Mouse (Mus musculus): ENCODE data around the gene Cx3cl1. TPM values are rescaled to one million over a fixed set of nuclear protein-coding genes. Genes with fewer than 3 reads are reported as not detected.

The Cx3cl1 gene
- polyA plus RNA-seq, 1 experiment: 33.8 TPM

DNA sequence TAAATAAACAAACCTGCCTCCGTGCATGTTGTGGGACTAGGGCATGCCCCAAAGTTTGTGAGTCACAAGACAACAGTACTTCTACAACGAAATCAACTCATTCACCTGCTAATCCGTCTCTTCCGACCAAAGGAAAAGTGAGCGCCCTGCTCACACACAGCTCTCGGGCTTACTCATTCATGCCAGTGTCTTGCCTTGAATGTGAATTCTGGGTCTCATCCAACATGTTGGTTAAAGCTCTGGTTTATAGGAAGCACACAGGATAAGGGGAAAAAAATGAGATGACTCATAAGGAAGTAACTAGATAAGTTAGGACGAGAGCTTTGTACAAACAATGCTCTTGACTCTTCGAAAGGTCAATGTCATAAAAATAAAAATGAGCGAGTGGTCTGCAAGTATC is 4.8 kb upstream of the Cx3cl1 start:
- Histone ChIP-seq H3K4me1 (replicated peaks; ENCODE audit: control insufficient read depth, insufficient read depth, low read length) (no peaks in the 10 kb centered on the region), H3K27me3 (ENCODE audit: control insufficient read depth, insufficient read depth, low read length) (peaks cover 9% of the 10 kb centered on the region; the same call in 1 of the 2 replicates), H3K4me3 (ENCODE audit: control insufficient read depth, insufficient read depth, low read length) (no peak overlapping the region), H3K27ac (ENCODE audit: control insufficient read depth, insufficient read depth, low read length) (no peak overlapping the region), H3K36me3 (ENCODE audit: control insufficient read depth, insufficient read depth, low read length) (no peaks in the 10 kb centered on the region)
- no peak for DNase-seq
- WGBS: 88% methylated on average over 9 of the region's 9 CpGs
- no peak for TF ChIP-seq POLR2A (IDR thresholded peaks at IDR 0.05; ENCODE audit: control insufficient read depth, extremely low read depth, insufficient read depth, low read length, poor library complexity)
- no peak for TF ChIP-seq CTCF (IDR thresholded peaks at IDR 0.05; ENCODE audit: borderline replicate concordance, control insufficient read depth, extremely low read depth, insufficient read depth, low read length, poor library complexity)

DNA sequence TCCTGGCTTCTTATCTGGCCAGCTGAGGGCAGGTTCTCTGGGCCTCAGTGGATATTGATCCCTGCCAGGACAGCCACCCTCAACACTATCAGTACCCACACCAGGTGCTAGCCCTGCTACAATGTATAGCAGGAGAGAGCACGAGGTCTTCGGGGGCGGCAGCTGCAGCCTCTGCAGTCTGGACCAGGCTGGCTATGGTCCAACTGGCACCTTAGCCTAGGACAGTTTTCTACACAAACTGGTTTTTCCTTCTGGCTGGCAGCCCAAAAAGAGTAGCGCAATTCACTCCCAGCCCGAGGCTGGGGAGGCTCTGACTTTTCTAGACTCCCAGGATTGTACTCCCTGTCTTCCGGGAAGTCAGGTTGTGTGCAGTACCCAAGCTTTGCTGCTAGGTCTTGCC is 864 bp upstream of the Cx3cl1 start:
- peaks cover 15% of the 10 kb centered on the region; the same call in 1 of the 2 replicates for H3K27me3 ChIP-seq (ENCODE audit: control insufficient read depth, insufficient read depth, low read length)
- no peak overlapping the region for H3K4me3 ChIP-seq (ENCODE audit: control insufficient read depth, insufficient read depth, low read length)
- H3K36me3 ChIP-seq (ENCODE audit: control insufficient read depth, insufficient read depth, low read length): no peaks in the 10 kb centered on the region
- WGBS: 74% methylated on average over 6 of the region's 6 CpGs
- H3K4me1 ChIP-seq (replicated peaks; ENCODE audit: control insufficient read depth, insufficient read depth, low read length): no peaks in the 10 kb centered on the region
- no peak for TF ChIP-seq CTCF (IDR thresholded peaks at IDR 0.05; ENCODE audit: borderline replicate concordance, control insufficient read depth, extremely low read depth, insufficient read depth, low read length, poor library complexity)
- no peak for TF ChIP-seq POLR2A (IDR thresholded peaks at IDR 0.05; ENCODE audit: control insufficient read depth, extremely low read depth, insufficient read depth, low read length, poor library complexity)
- DNase-seq: no peak
- no peak overlapping the region for H3K27ac ChIP-seq (ENCODE audit: control insufficient read depth, insufficient read depth, low read length)

DNA sequence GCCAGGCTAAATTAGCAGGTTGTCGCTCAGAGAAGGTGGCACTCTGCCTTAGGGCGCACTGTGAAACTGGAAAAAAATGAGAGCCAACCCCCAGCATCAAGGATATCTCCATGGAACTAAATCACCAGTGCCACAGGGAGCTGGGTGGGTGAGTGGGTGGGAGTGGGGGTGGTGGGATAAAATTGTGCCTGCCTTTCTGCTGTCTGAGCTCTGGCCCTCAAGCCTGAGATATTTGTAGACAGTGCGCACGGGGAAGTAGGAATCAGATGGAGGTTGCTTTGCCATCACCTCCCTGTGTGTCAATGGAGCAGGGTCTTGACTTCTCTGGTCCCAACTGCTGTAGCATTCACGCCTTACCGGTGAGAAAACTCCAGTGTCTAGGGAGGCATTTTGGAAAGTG is 1.2 kb downstream of the Cx3cl1 start:
- TF ChIP-seq POLR2A (IDR thresholded peaks at IDR 0.05; ENCODE audit: control insufficient read depth, extremely low read depth, insufficient read depth, low read length, poor library complexity) (no peak), CTCF (IDR thresholded peaks at IDR 0.05; ENCODE audit: borderline replicate concordance, control insufficient read depth, extremely low read depth, insufficient read depth, low read length, poor library complexity) (no peak)
- WGBS: 89% methylated on average over 6 of the region's 6 CpGs
- H3K27ac ChIP-seq (ENCODE audit: control insufficient read depth, insufficient read depth, low read length): no peak overlapping the region
- no peaks in the 10 kb centered on the region for H3K36me3 ChIP-seq (ENCODE audit: control insufficient read depth, insufficient read depth, low read length)
- no peak for DNase-seq
- no peak overlapping the region for H3K4me3 ChIP-seq (ENCODE audit: control insufficient read depth, insufficient read depth, low read length)
- H3K27me3 ChIP-seq (ENCODE audit: control insufficient read depth, insufficient read depth, low read length): peaks cover 15% of the 10 kb centered on the region; the same call in 1 of the 2 replicates
- H3K4me1 ChIP-seq (replicated peaks; ENCODE audit: control insufficient read depth, insufficient read depth, low read length): no peaks in the 10 kb centered on the region

DNA sequence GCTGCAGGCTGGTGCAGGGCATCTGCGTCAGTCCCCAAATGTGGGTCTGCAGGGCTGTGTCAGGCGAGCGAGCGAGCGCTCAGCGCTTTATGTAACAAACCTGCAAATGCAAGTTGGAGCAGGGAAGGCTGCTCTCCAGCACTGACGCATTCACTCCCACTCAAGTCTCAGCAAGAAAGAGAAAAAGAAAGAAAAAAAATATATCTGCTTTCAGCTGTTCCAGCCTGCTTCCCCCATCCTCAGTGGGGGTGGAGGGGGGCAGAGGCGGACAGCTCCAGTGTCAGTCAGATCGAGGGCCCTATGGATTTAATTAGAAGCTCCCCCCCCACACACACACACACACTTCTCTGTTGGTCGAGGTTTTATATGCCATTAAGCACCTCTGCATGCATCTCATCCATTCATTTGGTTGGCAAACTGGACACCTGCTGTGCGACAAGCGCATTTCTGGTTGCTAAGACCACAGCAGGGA is 1.9 kb downstream of the Cx3cl1 start:
- peaks cover 15% of the 10 kb centered on the region; the same call in 1 of the 2 replicates for H3K27me3 ChIP-seq (ENCODE audit: control insufficient read depth, insufficient read depth, low read length)
- H3K36me3 ChIP-seq (ENCODE audit: control insufficient read depth, insufficient read depth, low read length): no peaks in the 10 kb centered on the region
- no peak overlapping the region for H3K27ac ChIP-seq (ENCODE audit: control insufficient read depth, insufficient read depth, low read length)
- H3K4me3 ChIP-seq (ENCODE audit: control insufficient read depth, insufficient read depth, low read length): no peak overlapping the region
- TF ChIP-seq CTCF (IDR thresholded peaks at IDR 0.05; ENCODE audit: borderline replicate concordance, control insufficient read depth, extremely low read depth, insufficient read depth, low read length, poor library complexity): no peak
- WGBS: 87% methylated on average over 12 of the region's 12 CpGs
- no peaks in the 10 kb centered on the region for H3K4me1 ChIP-seq (replicated peaks; ENCODE audit: control insufficient read depth, insufficient read depth, low read length)
- DNase-seq: no peak

DNA sequence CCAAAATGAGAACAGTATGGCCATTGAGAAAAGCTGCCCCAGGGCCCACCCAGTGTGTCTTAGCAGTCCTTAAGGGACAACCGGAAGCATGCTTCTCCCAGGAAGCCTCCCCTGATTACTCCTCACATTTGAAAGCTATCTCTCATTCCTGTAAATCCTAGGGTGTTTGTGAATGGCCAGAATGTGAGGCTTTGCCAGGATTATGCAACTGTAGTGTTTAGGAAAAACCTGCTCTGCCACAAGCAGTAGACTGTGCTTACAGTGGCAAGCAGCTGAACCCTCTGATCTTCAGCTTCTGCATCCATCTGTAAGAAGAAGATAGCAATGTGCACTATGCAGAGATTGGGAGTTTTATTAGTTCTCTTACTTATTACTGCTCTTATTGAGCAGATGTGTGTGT is 2.8 kb downstream of the Cx3cl1 start:
- 90% methylated on average over 1 of the region's 1 CpGs for WGBS
- no peak for DNase-seq
- H3K27ac ChIP-seq (ENCODE audit: control insufficient read depth, insufficient read depth, low read length): no peak overlapping the region
- H3K27me3 ChIP-seq (ENCODE audit: control insufficient read depth, insufficient read depth, low read length): peaks cover 15% of the 10 kb centered on the region; the same call in 1 of the 2 replicates
- no peak overlapping the region for H3K4me3 ChIP-seq (ENCODE audit: control insufficient read depth, insufficient read depth, low read length)
- no peaks in the 10 kb centered on the region for H3K36me3 ChIP-seq (ENCODE audit: control insufficient read depth, insufficient read depth, low read length)
- H3K4me1 ChIP-seq (replicated peaks; ENCODE audit: control insufficient read depth, insufficient read depth, low read length): 0 out of 2 replicates have a peak, but pooled peaks cover 4% of the 10 kb centered on the region
- TF ChIP-seq POLR2A (IDR thresholded peaks at IDR 0.05; ENCODE audit: control insufficient read depth, extremely low read depth, insufficient read depth, low read length, poor library complexity) (no peak), CTCF (IDR thresholded peaks at IDR 0.05; ENCODE audit: borderline replicate concordance, control insufficient read depth, extremely low read depth, insufficient read depth, low read length, poor library complexity) (no peak)

DNA sequence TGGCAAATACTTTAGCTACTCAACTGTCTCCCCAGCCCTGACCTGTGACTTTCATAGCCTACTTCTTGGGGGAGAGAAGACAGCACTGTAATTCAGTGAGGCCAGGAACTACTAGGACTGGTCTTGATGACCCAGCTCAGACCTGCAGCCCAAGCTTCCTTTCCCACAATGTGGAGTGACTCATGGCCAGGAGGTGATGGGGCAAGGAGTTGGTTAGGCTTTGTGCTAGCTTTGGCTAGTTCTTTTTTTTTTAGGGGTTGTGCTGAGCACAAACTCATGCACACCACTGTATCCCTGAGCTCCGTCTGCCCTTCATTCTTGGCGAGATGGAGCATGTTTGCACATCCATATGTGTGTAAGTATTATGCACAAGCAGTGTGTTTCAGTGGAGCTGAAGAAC is 4.5 kb downstream of the Cx3cl1 start:
- H3K27ac ChIP-seq (ENCODE audit: control insufficient read depth, insufficient read depth, low read length): no peak overlapping the region
- TF ChIP-seq CTCF (IDR thresholded peaks at IDR 0.05; ENCODE audit: borderline replicate concordance, control insufficient read depth, extremely low read depth, insufficient read depth, low read length, poor library complexity) (no peak), POLR2A (IDR thresholded peaks at IDR 0.05; ENCODE audit: control insufficient read depth, extremely low read depth, insufficient read depth, low read length, poor library complexity) (no peak)
- DNase-seq: no peak
- H3K4me3 ChIP-seq (ENCODE audit: control insufficient read depth, insufficient read depth, low read length): no peak overlapping the region
- H3K36me3 ChIP-seq (ENCODE audit: control insufficient read depth, insufficient read depth, low read length): no peaks in the 10 kb centered on the region
- 88% methylated on average over 2 of the region's 2 CpGs for WGBS
- H3K4me1 ChIP-seq (replicated peaks; ENCODE audit: control insufficient read depth, insufficient read depth, low read length): 0 out of 2 replicates have a peak, but pooled peaks cover 4% of the 10 kb centered on the region
- H3K27me3 ChIP-seq (ENCODE audit: control insufficient read depth, insufficient read depth, low read length): peaks cover 12% of the 10 kb centered on the region; the same call in 1 of the 2 replicates

DNA sequence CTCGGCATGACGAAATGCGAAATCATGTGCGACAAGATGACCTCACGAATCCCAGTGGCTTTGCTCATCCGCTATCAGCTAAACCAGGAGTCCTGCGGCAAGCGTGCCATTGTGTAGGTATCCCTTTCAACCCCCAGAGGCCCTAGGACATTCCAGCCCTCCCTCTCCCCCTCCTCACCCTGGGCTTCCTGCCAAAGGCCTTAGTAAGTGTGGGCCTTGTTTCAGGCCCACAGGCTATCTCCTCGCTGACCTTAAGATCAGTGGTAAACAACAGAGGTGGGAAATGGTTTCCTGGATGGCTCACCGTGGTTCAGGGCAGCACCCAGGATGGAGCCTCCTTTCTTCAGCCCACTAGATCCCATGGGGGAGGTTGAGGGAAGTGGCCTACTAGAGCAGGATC is 6.2 kb downstream of the Cx3cl1 start:
- H3K4me1 ChIP-seq (replicated peaks; ENCODE audit: control insufficient read depth, insufficient read depth, low read length): peaks cover 4% of the 10 kb centered on the region; the same call in 1 of the 2 replicates
- no peaks in the 10 kb centered on the region for H3K36me3 ChIP-seq (ENCODE audit: control insufficient read depth, insufficient read depth, low read length)
- no peak for TF ChIP-seq CTCF (IDR thresholded peaks at IDR 0.05; ENCODE audit: borderline replicate concordance, control insufficient read depth, extremely low read depth, insufficient read depth, low read length, poor library complexity)
- TF ChIP-seq POLR2A (IDR thresholded peaks at IDR 0.05; ENCODE audit: control insufficient read depth, extremely low read depth, insufficient read depth, low read length, poor library complexity): no peak
- H3K27me3 ChIP-seq (ENCODE audit: control insufficient read depth, insufficient read depth, low read length): no peaks in the 10 kb centered on the region; the same call in 1 of the 2 replicates
- no peak for DNase-seq
- 81% methylated on average over 10 of the region's 10 CpGs for WGBS
- H3K27ac ChIP-seq (ENCODE audit: control insufficient read depth, insufficient read depth, low read length): no peak overlapping the region
- H3K4me3 ChIP-seq (ENCODE audit: control insufficient read depth, insufficient read depth, low read length): no peak overlapping the region
